Mouse (Mus musculus): ENCODE data around the gene Adcy5.

DNA sequence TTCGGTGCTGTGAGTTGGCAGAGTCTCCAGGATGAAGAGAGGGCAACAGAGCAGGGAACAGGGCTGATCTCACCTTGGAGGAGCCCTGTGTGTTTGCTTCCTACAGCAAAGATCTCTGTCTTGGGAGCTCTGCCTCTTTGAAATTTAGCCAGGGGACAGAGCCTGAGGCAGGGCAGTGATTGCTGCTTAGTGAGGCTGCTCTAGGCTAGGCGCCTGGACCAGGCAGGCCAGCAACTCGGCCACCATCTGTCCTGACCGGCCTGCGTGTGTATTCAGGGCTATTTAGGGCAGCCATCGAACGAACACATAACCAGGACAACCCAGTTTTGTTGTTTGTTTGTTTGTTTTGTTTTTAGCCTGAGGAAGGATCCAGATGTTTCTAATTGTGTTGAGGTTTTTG is 36.6 kb downstream of the Adcy5 start:
- no peak for TF ChIP-seq CTCF (IDR thresholded peaks at IDR 0.05; ENCODE audit: borderline replicate concordance, control insufficient read depth, extremely low read depth, insufficient read depth, low read length, poor library complexity)
- no peak for TF ChIP-seq POLR2A (IDR thresholded peaks at IDR 0.05; ENCODE audit: control insufficient read depth, extremely low read depth, insufficient read depth, low read length, poor library complexity)

Data from thymus, adult 2 months (tissue).